Mouse (Mus musculus) CH12.LX (cell line): ENCODE results near the gene Phtf2. TPM values are rescaled to one million over a fixed set of nuclear protein-coding genes. Genes with fewer than 3 reads are reported as not detected.

ENCODE experiments used
- DNase-seq: peaks from one replicate; pipeline ENCODE4 v3.0.0-alpha.2; 2013; ENCODE audit errors: extremely low read depth
- H3K27ac ChIP-seq: 2 replicates; pipeline ENCODE4 v1.5.1; 2012; ENCODE audit warnings: low read depth, mild to moderate bottlenecking, control low read depth, moderate library complexity; ENCODE audit not compliant: insufficient read depth
- H3K27me3 ChIP-seq: replicated peaks from 2 replicates; pipeline ENCODE3; 2012; ENCODE audit warnings: inconsistent platforms
- H3K36me3 ChIP-seq, 2 experiments: replicated peaks in 1 of 2; 2 replicates each; pipeline versions ENCODE3 to v1.6.1; 2012; ENCODE audit warnings: inconsistent platforms in 1 of 2, low read length in 1 of 2, mild to moderate bottlenecking in 1 of 2, mixed read lengths in 1 of 2, moderate library complexity in 1 of 2; ENCODE audit not compliant: control insufficient read depth in 1 of 2, insufficient read depth in 1 of 2
- H3K4me1 ChIP-seq, 2 experiments: 2 replicates each; pipeline ENCODE4 v1.6.1; 2012; ENCODE audit warnings: inconsistent platforms in 1 of 2, moderate library complexity in 1 of 2; ENCODE audit not compliant: insufficient read depth in 2 of 2, control insufficient read depth in 1 of 2
- H3K4me2 ChIP-seq: 2 replicates; pipeline ENCODE4 v1.6.1; 2012; ENCODE audit warnings: low read depth, mild to moderate bottlenecking, control low read depth; ENCODE audit not compliant: poor library complexity, insufficient read depth, severe bottlenecking
- H3K4me3 ChIP-seq, 3 experiments: fragments of 150-350 bp in 1 of 3; sonication (generic) in 1 of 3; replicated peaks in 1 of 3; 2 replicates each; pipeline versions ENCODE3 to v1.5.1; 2011 to 2012; ENCODE audit warnings: low read depth in 2 of 3, low read length in 2 of 3, mild to moderate bottlenecking in 2 of 3, moderate library complexity in 2 of 3, control low read depth in 1 of 3, improper control_type of control experiment in 1 of 3, inconsistent platforms in 1 of 3, mixed read lengths in 1 of 3; ENCODE audit not compliant: poor library complexity in 1 of 3
- H3K79me2 ChIP-seq: replicated peaks from 2 replicates; pipeline ENCODE4 v1.6.1; 2012; ENCODE audit warnings: mild to moderate bottlenecking, moderate library complexity; ENCODE audit not compliant: control insufficient read depth, poor library complexity, insufficient read depth, severe bottlenecking; ENCODE audit errors: extremely low read depth
- H3K9ac ChIP-seq: 2 replicates; pipeline ENCODE4 v1.6.1; 2012; ENCODE audit warnings: low read depth, mild to moderate bottlenecking, control low read depth, moderate library complexity; ENCODE audit not compliant: insufficient read depth
- H3K9me3 ChIP-seq: replicated peaks from 2 replicates; pipeline ENCODE3; 2012; ENCODE audit warnings: low read length, inconsistent platforms, mixed read lengths
- BHLHE40 ChIP-seq: IDR thresholded peaks from 2 replicates; pipeline ENCODE4 v1.6.1; 2011; ENCODE audit warnings: mild to moderate bottlenecking, low read depth, low read length, improper control_type of control experiment
- CHD2 ChIP-seq: IDR thresholded peaks from 2 replicates; pipeline ENCODE4 v1.6.1; 2011; ENCODE audit warnings: low read length, improper control_type of control experiment
- CTCF ChIP-seq, 2 experiments: IDR thresholded peaks in 1 of 2; conservative IDR thresholded peaks in 1 of 2; 2 replicates each; pipeline ENCODE4 v1.5.1; 2011 to 2012; ENCODE audit warnings: low read depth in 2 of 2, low read length in 2 of 2, improper control_type of control experiment in 1 of 2, inconsistent platforms in 1 of 2, mild to moderate bottlenecking in 1 of 2, moderate library complexity in 1 of 2
- HCFC1 ChIP-seq: IDR thresholded peaks from 2 replicates; pipeline ENCODE4 v1.6.1; 2012; ENCODE audit warnings: low read depth, mild to moderate bottlenecking, inconsistent platforms, low read length, improper control_type of control experiment
- JUND ChIP-seq: conservative IDR thresholded peaks from 2 replicates; pipeline ENCODE4 v1.6.1; 2011; ENCODE audit warnings: low read depth, low read length, improper control_type of control experiment
- MAX ChIP-seq: IDR thresholded peaks from 2 replicates; pipeline ENCODE4 v1.6.1; 2011; ENCODE audit warnings: low read length, improper control_type of control experiment
- MAZ ChIP-seq: IDR thresholded peaks from 2 replicates; pipeline ENCODE4 v1.6.1; 2012; ENCODE audit warnings: low read depth, mild to moderate bottlenecking, inconsistent platforms, low read length, improper control_type of control experiment, moderate library complexity
- NELFE ChIP-seq: IDR thresholded peaks from 2 replicates; pipeline ENCODE4 v1.6.1; 2011; ENCODE audit warnings: low read depth, low read length, improper control_type of control experiment
- NRF1 ChIP-seq: IDR thresholded peaks from 2 replicates; pipeline ENCODE4 v1.6.1; 2014; ENCODE audit warnings: low read depth, mild to moderate bottlenecking, inconsistent platforms, low read length, improper control_type of control experiment, moderate library complexity
- PAX5 ChIP-seq: IDR thresholded peaks from 2 replicates; pipeline ENCODE4 v1.6.1; 2012; ENCODE audit warnings: low read length, inconsistent platforms, mixed read lengths
- POLR2A ChIP-seq: IDR thresholded peaks from 2 replicates; pipeline ENCODE4 v1.6.1; 2011; ENCODE audit warnings: low read depth, mild to moderate bottlenecking, improper control_type of control experiment, low read length
- RAD21 ChIP-seq: IDR thresholded peaks from 2 replicates; pipeline ENCODE4 v1.6.1; 2011; ENCODE audit warnings: low read depth, mild to moderate bottlenecking, low read length, improper control_type of control experiment, moderate library complexity
- SIN3A ChIP-seq: IDR thresholded peaks from 2 replicates; pipeline ENCODE4 v1.6.1; 2012; ENCODE audit warnings: low read length, improper control_type of control experiment, inconsistent platforms
- SMC3 ChIP-seq: IDR thresholded peaks from 2 replicates; pipeline ENCODE4 v1.6.1; 2011; ENCODE audit warnings: low read depth, low read length, improper control_type of control experiment
- TCF12 ChIP-seq: IDR thresholded peaks from 2 replicates; pipeline ENCODE4 v1.6.1; 2014; ENCODE audit warnings: low read depth, mild to moderate bottlenecking, inconsistent platforms, low read length, improper control_type of control experiment
- USF2 ChIP-seq: conservative IDR thresholded peaks from 2 replicates; pipeline ENCODE4 v1.6.1; 2011; ENCODE audit warnings: low read depth, low read length, improper control_type of control experiment
- ZC3H11A ChIP-seq: IDR thresholded peaks from 2 replicates; pipeline ENCODE4 v1.6.1; 2012; ENCODE audit warnings: low read depth, mild to moderate bottlenecking, inconsistent platforms, low read length, improper control_type of control experiment
- ZKSCAN1 ChIP-seq: IDR thresholded peaks from 2 replicates; pipeline ENCODE4 v1.6.1; 2012; ENCODE audit warnings: low read depth, inconsistent platforms, low read length, improper control_type of control experiment, borderline replicate concordance
- ZMIZ1 ChIP-seq: IDR thresholded peaks from 2 replicates; pipeline ENCODE4 v1.6.1; 2012; ENCODE audit warnings: low read depth, mild to moderate bottlenecking, inconsistent platforms, low read length, improper control_type of control experiment
- dilution Hi-C: fragments of 300-500 bp; cut with MboI; formaldehyde crosslinking; loops from 2 replicates; pipeline ENCODE4 v1.14.3; 2020; ENCODE audit warnings: low sequenced_read_pairs; ENCODE audit not compliant: extremely low pct_unique_long_range_greater_than_20kb, extremely low pct_ligation_motif_present
- in situ Hi-C: fragments of 300-500 bp; cut with MboI; formaldehyde crosslinking; loops from 3 replicates; pipeline ENCODE4 v1.14.3; 2019; ENCODE audit warnings: low sequenced_read_pairs, low pct_ligation_motif_present, low pct_unique_long_range_greater_than_20kb, mixed read lengths
- polyA plus RNA-seq: library from polyadenylated mRNA; unstranded; fragments of >175 nt; gene quantifications from 2 replicates; pipeline ENCODE4 v1.2.1, GENCODE M21; 2012; ENCODE audit warnings: low read depth; ENCODE audit not compliant: insufficient read length
- total RNA-seq, 2 experiments: library from RNA; depleted of rRNA; stranded (reverse); fragments of 300-350 nt in 1 of 2; fragments of >200 nt in 1 of 2; gene quantifications; 2 replicates each; pipeline ENCODE4 v1.2.3; 2012 to 2014

The Phtf2 gene
- total and polyA plus RNA-seq, 3 experiments, result 18.5 to 30.4 (median 28.1) TPM

GRCm38 (mm10) chr5:20815094-20815493, 66.8 kb downstream of the Phtf2 start:
- no peak for DNase-seq
- Histone ChIP-seq H3K36me3 (peaks cover 0 to 10% of the 10 kb centered on the region in 2 experiments), H3K4me2 (no peak overlapping the region), H3K4me3 (no peak overlapping the region), H3K27ac (no peak overlapping the region), H3K9ac (no peak overlapping the region), H3K4me1 (peaks cover 0 to 24% of the 10 kb centered on the region in 2 experiments; a peak in 2 of 4 replicates)
- in situ Hi-C loops, result no loop called here
- TF ChIP-seq CHD2 (no peak), JUND (no peak), TCF12 (no peak), RAD21 (no peak), NELFE (no peak), POLR2A (no peak), ZKSCAN1 (no peak), SIN3A (no peak), CTCF (conservative IDR thresholded peaks at IDR 0.05 in 1 of 2, IDR thresholded peaks at IDR 0.05 in 1 of 2; ENCODE audit: low read depth in 2 of 2, low read length in 2 of 2) (no peak), MAZ (no peak), SMC3 (no peak), HCFC1 (no peak), ZC3H11A (no peak), MAX (no peak), NRF1 (no peak)
- TF ChIP-seq, all 38 proteins: peak for 0
- H3K27me3 ChIP-seq, result no peaks in the 10 kb centered on the region
- H3K9me3 ChIP-seq, result no peaks in the 10 kb centered on the region
- no peaks in the 10 kb centered on the region; the same call in 1 of the 2 replicates for H3K79me2 ChIP-seq
- dilution Hi-C loops, result no loop called here

GRCm38 (mm10) chr5:20810449-20810848, 71.5 kb downstream of the Phtf2 start:
- no peaks in the 10 kb centered on the region for H3K9me3 ChIP-seq
- no peaks in the 10 kb centered on the region for H3K27me3 ChIP-seq
- H3K36me3 ChIP-seq, result peaks cover 4 to 31% of the 10 kb centered on the region in 2 experiments
- TF ChIP-seq PAX5, result no peak
- TF ChIP-seq HCFC1, result no peak
- no peak for TF ChIP-seq CTCF (conservative IDR thresholded peaks at IDR 0.05 in 1 of 2, IDR thresholded peaks at IDR 0.05 in 1 of 2; ENCODE audit: low read depth in 2 of 2, low read length in 2 of 2)
- DNase-seq, result no peak
- in situ Hi-C loops, result no loop called here
- H3K79me2 ChIP-seq, result no peaks in the 10 kb centered on the region
- H3K9ac ChIP-seq, result no peak overlapping the region
- dilution Hi-C loops, result no loop called here
- H3K4me2 ChIP-seq, result no peak overlapping the region
- no peak overlapping the region for H3K27ac ChIP-seq
- H3K4me3 ChIP-seq, result no peak overlapping the region
- H3K4me1 ChIP-seq, result peaks cover 0 to 17% of the 10 kb centered on the region in 2 experiments; a peak in 2 of 4 replicates

GRCm38 (mm10) chr5:20795932-20796331, 86.0 kb downstream of the Phtf2 start:
- Histone ChIP-seq H3K36me3 (peaks cover 10 to 48% of the 10 kb centered on the region in 2 experiments), H3K79me2 (no peaks in the 10 kb centered on the region), H3K27me3 (no peaks in the 10 kb centered on the region), H3K27ac (no peak overlapping the region), H3K4me1 (peaks cover 1 to 14% of the 10 kb centered on the region in 2 experiments; a peak in 3 of 4 replicates), H3K9ac (no peak overlapping the region), H3K4me2 (no peak overlapping the region), H3K9me3 (no peaks in the 10 kb centered on the region), H3K4me3 (no peak overlapping the region)
- in situ Hi-C loops (loop anchor here (25.0 kb wide), 1 partner anchor 166 kb away; the partner anchor contains the start of gene Rsbn1l), dilution Hi-C loops (no loop called here)
- no peak for DNase-seq
- TF ChIP-seq BHLHE40, result no peak
- TF ChIP-seq USF2, result no peak
- no peak for TF ChIP-seq ZMIZ1
